Mouse (Mus musculus) embryonic fibroblast, embryonic 13.5 days (primary cell): ENCODE results near the gene Tjp3.

Experiments used
- CTCF ChIP-seq: IDR thresholded peaks from 2 replicates; pipeline ENCODE4 v1.5.1; 2011; ENCODE audit warnings: mild to moderate bottlenecking, control low read depth, low read length, moderate library complexity, borderline replicate concordance; ENCODE audit not compliant: insufficient read depth
- POLR2A ChIP-seq: IDR thresholded peaks from 2 replicates; pipeline ENCODE4 v1.6.1; 2011; ENCODE audit warnings: low read depth, mild to moderate bottlenecking, control low read depth, low read length, moderate library complexity

- TF ChIP-seq POLR2A (no peak), CTCF (no peak)
Observed at GRCm38 (mm10) chr10:81313581-81313980, 22.2 kb upstream of the Tjp3 start.
